Mouse (Mus musculus): ENCODE measurements around the gene Ppia.

DNA sequence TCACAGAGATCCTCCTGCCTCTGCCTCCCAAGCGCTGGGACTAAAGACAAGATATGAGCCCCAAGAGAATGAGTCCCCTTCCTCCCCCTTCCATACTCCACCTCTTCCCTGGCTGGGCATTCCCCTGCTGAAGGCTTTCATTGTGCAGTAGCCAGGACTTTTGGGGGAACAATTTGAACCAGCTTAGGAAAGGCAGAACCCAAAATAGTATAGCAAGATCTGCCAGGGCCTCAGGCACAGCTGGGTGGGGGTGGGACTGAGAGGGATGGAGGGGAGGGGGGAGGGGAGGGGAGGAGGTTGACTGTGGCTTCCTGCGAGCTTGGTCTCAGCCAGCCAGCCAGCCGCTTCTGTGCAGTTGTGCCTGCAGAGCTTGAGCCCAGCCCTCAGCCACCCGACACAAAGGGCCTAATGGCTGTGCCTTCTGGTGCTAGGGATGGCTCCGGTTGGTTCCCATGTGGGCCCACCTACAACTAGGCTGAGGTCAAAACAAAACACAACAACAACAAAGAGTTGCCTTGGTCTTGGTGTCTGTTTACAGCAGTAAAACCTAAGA is 5.1 kb upstream of the Ppia start:
- no peak for TF ChIP-seq FLI1 (IDR thresholded peaks at IDR 0.05; ENCODE audit: low read length)
- no peak for TF ChIP-seq GATA1 (IDR thresholded peaks at IDR 0.05; ENCODE audit: borderline replicate concordance, low read length)
